Mouse (Mus musculus) heart, adult 2 months (tissue): ENCODE results near the gene Slc30a2.

Experiments
- CTCF ChIP-seq: fragments of 200-600 bp; IDR thresholded peaks from 2 replicates; pipeline ENCODE4 v1.8.1; 2022; ENCODE audit warnings: antibody characterized with exemption, mild to moderate bottlenecking, moderate library complexity
- EP300 ChIP-seq: fragments of 200-500 bp; IDR thresholded peaks from 2 replicates; pipeline ENCODE4 v1.6.1; 2011; ENCODE audit warnings: low read depth, low read length, control low read depth; ENCODE audit not compliant: insufficient read depth
- POLR2A ChIP-seq: fragments of 200-500 bp; IDR thresholded peaks from 2 replicates; pipeline ENCODE4 v1.6.1; 2011; ENCODE audit warnings: mild to moderate bottlenecking, low read depth, low read length, control low read depth; ENCODE audit not compliant: insufficient read depth

DNA sequence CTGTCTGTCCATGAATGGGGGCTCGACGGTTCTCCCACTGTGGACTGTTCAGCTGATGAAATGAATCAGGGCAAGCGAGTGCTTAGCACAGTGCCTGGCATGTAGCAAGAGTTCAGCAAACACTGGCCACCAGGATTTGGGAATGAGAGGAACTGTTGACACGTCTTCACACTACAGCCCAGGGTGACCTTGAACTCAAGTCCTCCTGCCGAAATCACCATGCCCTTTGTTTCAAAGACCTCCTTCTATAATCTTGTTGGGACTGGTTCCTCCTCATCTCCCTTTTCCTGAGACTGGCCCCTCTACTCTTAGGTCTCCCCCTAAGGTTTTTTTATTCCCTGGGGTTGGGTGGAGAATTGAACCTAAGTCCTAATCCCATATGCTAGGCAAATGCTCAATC is 30.6 kb upstream of the Slc30a2 start:
- no peak for TF ChIP-seq EP300
- TF ChIP-seq CTCF = no peak
- TF ChIP-seq POLR2A = no peak
